Mouse (Mus musculus) myocyte (in vitro differentiated cells): ENCODE data around the gene H1f0.

Experiments
- CEBPB ChIP-seq: IDR thresholded peaks from 2 replicates; pipeline ENCODE4 v1.6.1; 2011; ENCODE audit warnings: mild to moderate bottlenecking, moderate library complexity; ENCODE audit not compliant: poor library complexity, insufficient read depth, severe bottlenecking
- E2F4 ChIP-seq: IDR thresholded peaks from one replicate; pipeline ENCODE4 v1.6.1; 2011; ENCODE audit warnings: mild to moderate bottlenecking, control low read depth, moderate library complexity; ENCODE audit not compliant: insufficient read depth
- MAX ChIP-seq: IDR thresholded peaks from one replicate; pipeline ENCODE4 v1.6.1; 2011; ENCODE audit warnings: low read depth, mild to moderate bottlenecking, control low read depth
- MYOD1 ChIP-seq, 3 experiments: IDR thresholded peaks; one replicate each; pipeline ENCODE4 v1.6.1; 2011; ENCODE audit warnings: control low read depth in 2 of 3, low read depth in 2 of 3, mild to moderate bottlenecking in 2 of 3, moderate library complexity in 1 of 3; ENCODE audit not compliant: insufficient read length in 2 of 3, control insufficient read depth in 1 of 3
- MYOG ChIP-seq, 3 experiments: IDR thresholded peaks; one replicate each; pipeline ENCODE4 v1.6.1; 2011; ENCODE audit warnings: control low read depth in 2 of 3, low read depth in 2 of 3, mild to moderate bottlenecking in 2 of 3; ENCODE audit not compliant: insufficient read length in 2 of 3, control insufficient read depth in 1 of 3, insufficient read depth in 1 of 3
- POLR2A ChIP-seq: IDR thresholded peaks from one replicate; pipeline ENCODE4 v1.6.1; 2011; ENCODE audit warnings: low read depth, mild to moderate bottlenecking, control low read depth, moderate library complexity; ENCODE audit not compliant: insufficient read length
- POLR2AphosphoS2 ChIP-seq: IDR thresholded peaks from one replicate; pipeline ENCODE4 v1.6.1; 2011; ENCODE audit warnings: low read depth, control low read depth; ENCODE audit not compliant: insufficient read length
- REST ChIP-seq: IDR thresholded peaks from one replicate; pipeline ENCODE4 v1.6.1; 2011; ENCODE audit warnings: mild to moderate bottlenecking, control low read depth, moderate library complexity; ENCODE audit not compliant: insufficient read depth, insufficient read length
- SRF ChIP-seq: IDR thresholded peaks from one replicate; pipeline ENCODE4 v1.6.1; 2011; ENCODE audit warnings: low read depth; ENCODE audit not compliant: control insufficient read depth, insufficient read length
- TCF12 ChIP-seq: IDR thresholded peaks from one replicate; pipeline ENCODE4 v1.6.1; 2011; ENCODE audit warnings: mild to moderate bottlenecking, control low read depth; ENCODE audit not compliant: poor library complexity, insufficient read depth, severe bottlenecking
- TCF3 ChIP-seq: IDR thresholded peaks from one replicate; pipeline ENCODE4 v1.6.1; 2011; ENCODE audit warnings: low read depth, control low read depth; ENCODE audit not compliant: insufficient read length
- USF1 ChIP-seq: IDR thresholded peaks from one replicate; pipeline ENCODE4 v1.6.1; 2011; ENCODE audit warnings: low read depth, mild to moderate bottlenecking, control low read depth, moderate library complexity

GRCm38 (mm10) chr15:79029519-79030241, 1.4 kb downstream of the H1f0 start:
- TF ChIP-seq POLR2A (peak; percentile 50), E2F4 (no peak), TCF12 (no peak), TCF3 (no peak), CEBPB (no peak), REST (no peak), POLR2AphosphoS2 (peak; percentile 79), MAX (no peak), MYOD1 (IDR thresholded peaks at IDR 0.05; ENCODE audit: control insufficient read depth in 1 of 3, insufficient read length in 2 of 3, low read depth in 2 of 3) (no peak), USF1 (no peak), SRF (no peak), MYOG (IDR thresholded peaks at IDR 0.05; ENCODE audit: control insufficient read depth in 1 of 3, insufficient read depth in 1 of 3, insufficient read length in 2 of 3, low read depth in 2 of 3) (no peak)
